Mouse (Mus musculus) hindbrain, embryonic 12.5 days (tissue): ENCODE measurements at regions not wholly inside any gene's neighbourhood (a gene's known extent, or its start where the extent isn't known, plus 50 kb on each side); places are given as distances from the start of the nearest gene placed in this dataset.

Experiments used
- ATAC-seq: fragments of 200-750 bp; cut with Nextera tagmentation; 2 replicates; pipeline ENCODE4 v1.8.0; 2017; ENCODE audit warnings: moderate TSS enrichment; ENCODE audit not compliant: low FRiP score
- H3K27ac ChIP-seq: fragments of 300-500 bp; sonication (generic); 2 replicates; pipeline ENCODE4 v1.5.1; 2016; ENCODE audit warnings: mild to moderate bottlenecking
- H3K27me3 ChIP-seq: fragments of 300-500 bp; sonication (generic); 2 replicates; pipeline ENCODE4 v1.6.1; 2016; ENCODE audit warnings: mild to moderate bottlenecking
- H3K36me3 ChIP-seq: fragments of 300-500 bp; sonication (generic); 2 replicates; pipeline ENCODE4 v1.6.1; 2016; ENCODE audit warnings: mild to moderate bottlenecking
- H3K4me1 ChIP-seq: fragments of 300-500 bp; sonication (generic); 2 replicates; pipeline ENCODE4 v1.6.1; 2016
- H3K4me2 ChIP-seq: fragments of 300-500 bp; sonication (generic); replicated peaks from 2 replicates; pipeline ENCODE4 v1.6.1; 2016; ENCODE audit warnings: mild to moderate bottlenecking
- H3K4me3 ChIP-seq: fragments of 300-500 bp; sonication (generic); 2 replicates; pipeline ENCODE4 v1.5.1; 2016; ENCODE audit warnings: mild to moderate bottlenecking
- H3K9ac ChIP-seq: fragments of 300-500 bp; sonication (generic); 2 replicates; pipeline ENCODE4 v1.6.1; 2016; ENCODE audit warnings: mild to moderate bottlenecking, moderate library complexity
- H3K9me3 ChIP-seq: fragments of 300-500 bp; sonication (generic); replicated peaks from 2 replicates; pipeline ENCODE4 v1.6.1; 2016; ENCODE audit warnings: mild to moderate bottlenecking
- WGBS: fragments of 180-500 bp; shearing (Covaris S2); methylation state at CpG from one replicate; pipeline ENCODE4 v1.1.7; 2016; 5-methylcytosine and 5-hydroxymethylcytosine counted together

GRCm38 (mm10) chrX:11929448-11929847 lies 230.7 kb downstream of the Bcor start:
- Histone ChIP-seq H3K27me3 (peaks cover 36% of the 10 kb centered on the region), H3K27ac (no peak overlapping the region), H3K4me2 (no peak overlapping the region), H3K9ac (no peak overlapping the region), H3K36me3 (no peaks in the 10 kb centered on the region), H3K9me3 (no peaks in the 10 kb centered on the region), H3K4me1 (peaks cover 4% of the 10 kb centered on the region; the same call in 1 of the 2 replicates), H3K4me3 (no peak overlapping the region)
- ATAC-seq: no peak
- WGBS: 39% methylated on average over 6 of the region's 6 CpGs

DNA sequence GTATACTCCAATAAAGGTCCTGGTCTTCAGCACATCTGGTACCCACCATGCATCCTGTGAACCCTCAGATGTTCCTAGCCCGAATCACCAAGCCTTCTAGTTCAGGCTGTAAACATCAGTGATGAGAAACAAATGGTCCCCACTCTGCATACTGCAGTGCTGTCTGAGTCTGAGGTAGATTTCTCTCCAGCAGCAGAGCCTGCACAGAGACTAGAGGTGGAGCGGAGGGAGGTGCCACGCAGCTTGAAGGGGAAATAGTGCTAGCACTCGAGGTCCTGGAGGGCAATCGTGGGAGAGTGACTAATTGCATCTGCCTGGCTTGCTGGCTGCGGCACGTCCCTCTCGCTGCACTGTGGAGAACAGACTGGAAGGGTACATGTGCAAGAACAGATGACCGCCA lies 228.7 kb downstream of the Bcor start:
- no peaks in the 10 kb centered on the region for H3K36me3 ChIP-seq
- no peak overlapping the region for H3K9ac ChIP-seq
- H3K4me1 ChIP-seq: peaks cover 4% of the 10 kb centered on the region; the same call in 1 of the 2 replicates
- WGBS: 54% methylated on average over 9 of the region's 9 CpGs
- H3K4me2 ChIP-seq: no peak overlapping the region
- no peak for ATAC-seq
- no peak overlapping the region for H3K27ac ChIP-seq
- no peaks in the 10 kb centered on the region for H3K9me3 ChIP-seq
- H3K4me3 ChIP-seq: no peak overlapping the region
- H3K27me3 ChIP-seq: peaks cover 25% of the 10 kb centered on the region

DNA sequence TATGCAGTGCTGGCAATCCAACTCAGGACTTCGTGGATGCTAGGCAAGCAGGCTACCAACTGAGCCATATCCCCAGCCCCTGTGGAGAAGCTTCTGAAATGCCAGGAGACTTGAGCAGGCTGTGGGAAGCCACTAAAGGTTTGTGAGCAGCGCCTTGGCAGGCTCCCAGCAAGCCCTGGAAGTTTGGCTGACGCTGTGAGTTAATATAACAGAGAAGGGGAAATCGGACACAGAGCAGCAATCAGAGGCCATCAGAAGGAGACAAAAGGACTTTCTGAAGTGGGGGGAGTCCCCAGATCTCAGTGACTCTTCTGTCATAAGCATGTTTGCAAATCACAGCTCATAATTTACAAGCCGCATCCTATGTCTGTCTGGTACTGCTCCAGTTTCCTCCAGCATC lies 224.8 kb downstream of the Bcor start:
- H3K27me3 ChIP-seq: peaks cover 7% of the 10 kb centered on the region; the same call in 1 of the 2 replicates
- H3K9me3 ChIP-seq: no peaks in the 10 kb centered on the region
- WGBS: 75% methylated on average over 5 of the region's 5 CpGs
- no peak overlapping the region for H3K9ac ChIP-seq
- H3K4me2 ChIP-seq: no peak overlapping the region
- H3K36me3 ChIP-seq: no peaks in the 10 kb centered on the region
- H3K4me1 ChIP-seq: no peaks in the 10 kb centered on the region
- H3K4me3 ChIP-seq: no peak overlapping the region
- no peak for ATAC-seq
- H3K27ac ChIP-seq: no peak overlapping the region

GRCm38 (mm10) chrX:11940246-11940645 lies 219.9 kb downstream of the Bcor start:
- H3K27ac ChIP-seq: no peak overlapping the region
- peaks cover 5% of the 10 kb centered on the region for H3K27me3 ChIP-seq
- 86% methylated on average over 2 of the region's 2 CpGs for WGBS

DNA sequence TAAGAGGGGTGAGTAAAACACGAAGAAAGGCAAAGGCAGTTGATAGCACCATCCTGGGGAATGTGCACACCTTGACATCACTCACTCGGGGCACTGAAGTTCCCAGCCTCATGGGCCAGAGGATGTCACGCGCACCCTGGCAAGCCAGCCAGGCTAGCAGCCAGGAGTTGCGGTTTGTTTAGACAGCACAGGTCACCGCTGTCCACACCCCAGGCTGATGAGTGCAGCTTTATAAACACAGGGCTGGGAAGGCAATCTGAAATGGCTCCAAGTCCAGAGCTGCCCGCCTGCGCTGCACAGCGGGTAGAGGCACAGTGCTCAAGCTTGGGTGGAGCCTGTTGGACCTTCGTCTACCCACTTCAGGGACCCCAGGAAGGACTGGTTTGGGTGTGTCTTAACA lies 216.8 kb downstream of the Bcor start:
- H3K9ac ChIP-seq: no peak overlapping the region
- H3K4me1 ChIP-seq: peaks cover 8% of the 10 kb centered on the region
- WGBS: 62% methylated on average over 10 of the region's 10 CpGs
- H3K36me3 ChIP-seq: no peaks in the 10 kb centered on the region
- no peaks in the 10 kb centered on the region for H3K9me3 ChIP-seq
- no peak for ATAC-seq
- no peak overlapping the region for H3K27ac ChIP-seq
- H3K4me3 ChIP-seq: no peak overlapping the region
- peaks cover 5% of the 10 kb centered on the region for H3K27me3 ChIP-seq
- H3K4me2 ChIP-seq: no peak overlapping the region

More at GRCm38 (mm10) chrX:11940246-11940645, 219.9 kb downstream of the Bcor start:
- no peaks in the 10 kb centered on the region for H3K36me3 ChIP-seq
- no peaks in the 10 kb centered on the region for H3K9me3 ChIP-seq
- ATAC-seq: no peak
- no peak overlapping the region for H3K4me3 ChIP-seq
- H3K9ac ChIP-seq: no peak overlapping the region
- no peak overlapping the region for H3K4me2 ChIP-seq
- peaks cover 8% of the 10 kb centered on the region for H3K4me1 ChIP-seq

DNA sequence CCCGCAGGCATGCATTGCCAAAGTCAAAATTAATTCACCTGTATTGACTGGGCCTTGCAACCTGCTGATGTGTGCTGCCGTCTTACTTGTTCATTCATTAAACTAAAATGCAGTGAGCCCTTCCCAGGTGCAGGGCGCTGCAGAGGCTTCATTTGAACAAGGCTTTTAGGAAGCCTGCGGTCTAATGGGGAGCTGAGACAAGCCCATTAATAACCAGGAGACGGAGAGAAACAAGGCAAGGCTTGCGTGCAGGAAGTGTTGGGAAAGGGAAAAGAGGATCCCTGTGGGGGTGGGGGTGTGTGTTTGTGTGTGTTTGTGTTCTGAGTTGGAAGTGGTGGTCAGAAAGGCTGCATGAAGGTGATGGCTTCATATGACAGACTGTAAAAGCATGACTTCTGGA lies 215.6 kb downstream of the Bcor start:
- no peaks in the 10 kb centered on the region for H3K9me3 ChIP-seq
- peak; percentile 16; the same call in 1 of the 2 replicates for ATAC-seq
- H3K27ac ChIP-seq: no peak overlapping the region
- H3K4me1 ChIP-seq: peaks cover 8% of the 10 kb centered on the region
- WGBS: 30% methylated on average over 6 of the region's 6 CpGs
- H3K4me2 ChIP-seq: no peak overlapping the region
- no peaks in the 10 kb centered on the region for H3K36me3 ChIP-seq
- H3K9ac ChIP-seq: no peak overlapping the region
- peaks cover 4% of the 10 kb centered on the region for H3K27me3 ChIP-seq
- no peak overlapping the region for H3K4me3 ChIP-seq

DNA sequence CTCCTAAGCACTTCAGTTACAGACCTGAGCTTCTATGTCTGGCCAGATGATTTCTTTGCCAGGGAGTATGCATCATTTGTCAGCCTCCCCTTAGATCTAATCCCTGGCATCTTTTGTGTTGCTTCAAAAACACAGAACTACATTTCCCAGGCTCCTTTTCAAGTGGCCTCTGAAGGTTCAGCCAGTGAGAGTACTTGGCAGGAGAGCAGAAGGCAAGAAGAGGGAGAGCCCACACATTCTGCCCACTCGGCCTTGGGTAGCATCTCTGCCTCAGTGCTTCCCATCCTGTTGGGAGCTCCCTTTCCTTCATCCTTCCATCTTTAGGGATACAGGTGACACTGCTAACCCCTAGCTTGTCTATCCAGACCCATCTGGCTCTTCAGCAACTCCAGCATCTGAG lies 214.9 kb downstream of the Bcor start:
- no peak overlapping the region for H3K4me3 ChIP-seq
- 35% methylated on average over 1 of the region's 1 CpGs for WGBS
- peaks cover 6% of the 10 kb centered on the region for H3K27me3 ChIP-seq
- H3K4me1 ChIP-seq: peaks cover 8% of the 10 kb centered on the region
- no peaks in the 10 kb centered on the region for H3K36me3 ChIP-seq
- H3K27ac ChIP-seq: no peak overlapping the region
- H3K9ac ChIP-seq: no peak overlapping the region
- peak; percentile 19; the same call in 1 of the 2 replicates for ATAC-seq
- no peaks in the 10 kb centered on the region for H3K9me3 ChIP-seq
- H3K4me2 ChIP-seq: no peak overlapping the region

- Histone ChIP-seq H3K4me1 (no peaks in the 10 kb centered on the region), H3K9ac (no peak overlapping the region), H3K27ac (no peak overlapping the region), H3K4me2 (no peak overlapping the region), H3K36me3 (no peaks in the 10 kb centered on the region), H3K4me3 (no peak overlapping the region), H3K9me3 (no peaks in the 10 kb centered on the region), H3K27me3 (peaks cover 12% of the 10 kb centered on the region; the same call in 1 of the 2 replicates)
- ATAC-seq: no peak
- WGBS: 56% methylated on average over 2 of the region's 2 CpGs
Observed at GRCm38 (mm10) chrX:11952193-11952592, 208.0 kb downstream of the Bcor start.

GRCm38 (mm10) chrX:11956194-11956593 lies 204.0 kb downstream of the Bcor start:
- no peak for ATAC-seq
- no peaks in the 10 kb centered on the region for H3K9me3 ChIP-seq
- WGBS: 86% methylated on average over 3 of the region's 3 CpGs

GRCm38 (mm10) chrX:11957011-11957410 lies 203.1 kb downstream of the Bcor start:
- WGBS: 43% methylated on average over 6 of the region's 6 CpGs
- ATAC-seq: no peak
- Histone ChIP-seq H3K27me3 (peaks cover 16% of the 10 kb centered on the region; the same call in 1 of the 2 replicates), H3K4me3 (no peak overlapping the region), H3K4me2 (no peak overlapping the region), H3K36me3 (no peaks in the 10 kb centered on the region), H3K9me3 (no peaks in the 10 kb centered on the region), H3K27ac (no peak overlapping the region), H3K9ac (no peak overlapping the region), H3K4me1 (no peaks in the 10 kb centered on the region)

More at GRCm38 (mm10) chrX:11956194-11956593, 204.0 kb downstream of the Bcor start:
- no peak overlapping the region for H3K9ac ChIP-seq
- H3K36me3 ChIP-seq: no peaks in the 10 kb centered on the region
- no peak overlapping the region for H3K27ac ChIP-seq
- H3K4me2 ChIP-seq: no peak overlapping the region
- peaks cover 12% of the 10 kb centered on the region; the same call in 1 of the 2 replicates for H3K27me3 ChIP-seq
- H3K4me3 ChIP-seq: no peak overlapping the region
- no peaks in the 10 kb centered on the region for H3K4me1 ChIP-seq

GRCm38 (mm10) chrX:11959871-11960552 lies 200.1 kb downstream of the Bcor start:
- no peaks in the 10 kb centered on the region for H3K9me3 ChIP-seq

DNA sequence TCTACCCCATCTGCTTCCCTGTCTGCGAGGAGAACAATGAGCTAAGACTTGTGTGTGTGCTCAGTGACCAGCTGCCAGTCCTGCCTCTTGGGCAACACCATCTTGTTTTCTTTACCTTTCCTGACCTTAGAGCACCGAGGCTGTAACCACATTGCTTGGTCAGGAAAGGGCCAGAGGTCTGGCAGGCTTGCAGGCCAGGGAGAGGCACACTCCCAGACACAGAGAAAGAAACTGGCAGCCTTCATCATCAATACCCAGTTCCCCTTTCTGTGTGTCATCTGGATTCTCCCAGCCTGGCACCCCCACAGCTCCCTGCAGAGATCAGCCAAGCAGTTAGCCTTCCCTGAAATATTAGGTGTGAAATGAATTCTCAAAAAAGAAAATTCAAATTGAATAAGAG lies 198.8 kb downstream of the Bcor start:
- H3K4me3 ChIP-seq: no peak overlapping the region
- H3K9ac ChIP-seq: no peak overlapping the region
- no peak for ATAC-seq
- no peak overlapping the region for H3K4me2 ChIP-seq
- no peak overlapping the region for H3K27ac ChIP-seq
- WGBS: 38% methylated on average over 2 of the region's 2 CpGs
- no peaks in the 10 kb centered on the region for H3K9me3 ChIP-seq
- no peaks in the 10 kb centered on the region for H3K4me1 ChIP-seq
- no peaks in the 10 kb centered on the region for H3K36me3 ChIP-seq
- peaks cover 22% of the 10 kb centered on the region for H3K27me3 ChIP-seq

More at GRCm38 (mm10) chrX:11959871-11960552, 200.1 kb downstream of the Bcor start:
- H3K4me3 ChIP-seq: no peak overlapping the region
- H3K27ac ChIP-seq: no peak overlapping the region
- peaks cover 23% of the 10 kb centered on the region; the same call in 1 of the 2 replicates for H3K27me3 ChIP-seq
- H3K36me3 ChIP-seq: no peaks in the 10 kb centered on the region
- H3K4me2 ChIP-seq: no peak overlapping the region
- H3K4me1 ChIP-seq: no peaks in the 10 kb centered on the region
- 58% methylated on average over 8 of the region's 8 CpGs for WGBS
- no peak for ATAC-seq
- no peak overlapping the region for H3K9ac ChIP-seq

GRCm38 (mm10) chrX:11964428-11964827 lies 195.7 kb downstream of the Bcor start:
- peaks cover 23% of the 10 kb centered on the region for H3K27me3 ChIP-seq
- WGBS: 56% methylated on average over 3 of the region's 3 CpGs

More at GRCm38 (mm10) chrX:11964428-11964827, 195.7 kb downstream of the Bcor start:
- Histone ChIP-seq H3K9ac (no peak overlapping the region), H3K9me3 (no peaks in the 10 kb centered on the region), H3K4me2 (no peak overlapping the region), H3K4me1 (no peaks in the 10 kb centered on the region), H3K36me3 (no peaks in the 10 kb centered on the region), H3K4me3 (no peak overlapping the region), H3K27ac (no peak overlapping the region)
- ATAC-seq: no peak
